Mouse (Mus musculus): ENCODE results near the gene Stpg2.
"Not testable (repeated sequence)": the region's sequence is repeated elsewhere in the genome, so short reads cannot be mapped to it uniquely, and the experiment has no call there.

DNA sequence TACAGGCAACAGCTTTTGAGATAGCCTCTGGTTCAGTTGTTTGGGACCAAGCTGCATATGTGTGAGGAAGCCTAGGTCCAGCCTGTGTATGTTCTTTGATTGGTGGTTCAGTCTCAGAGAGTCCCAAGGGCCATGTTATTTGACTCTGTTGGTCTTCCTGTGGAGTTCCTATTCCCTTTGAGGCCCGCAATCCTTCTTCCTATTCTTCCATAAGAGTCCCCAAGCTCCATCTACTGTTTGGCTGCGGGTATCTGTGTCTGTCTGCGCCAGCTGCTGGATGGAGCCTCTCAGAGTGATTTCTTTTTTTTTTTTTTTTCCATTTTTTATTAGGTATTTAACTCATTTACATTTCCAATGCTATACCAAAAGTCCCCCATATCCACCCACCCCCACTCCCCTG, 498.7 kb downstream of the Stpg2 start:
- not testable (repeated sequence) for TF ChIP-seq CTCF (conservative IDR thresholded peaks at IDR 0.05; ENCODE audit: insufficient read depth, insufficient read length, low read depth, low read length); POLR2A (IDR thresholded peaks at IDR 0.05; ENCODE audit: low read depth, low read length)
